Mouse (Mus musculus) forebrain, embryonic 11.5 days (tissue): ENCODE measurements around the gene Lsp1. TPM values are rescaled to one million over a fixed set of nuclear protein-coding genes. Genes with fewer than 3 reads are reported as not detected.

Experiments
- ATAC-seq: fragments of 200-750 bp; cut with Nextera tagmentation; replicated peaks from 2 replicates; pipeline ENCODE4 v1.8.0; 2017; ENCODE audit warnings: moderate TSS enrichment; ENCODE audit not compliant: low FRiP score
- DNase-seq: peaks from one replicate; pipeline ENCODE4 v3.0.0-alpha.2; 2017; ENCODE audit warnings: low spot score
- H3K27ac ChIP-seq: fragments of 300-500 bp; sonication (generic); 2 replicates; pipeline ENCODE4 v1.5.1; 2014; ENCODE audit warnings: low read depth, low read length
- H3K27me3 ChIP-seq: fragments of 300-500 bp; sonication (generic); 2 replicates; pipeline ENCODE4 v1.6.1; 2014; ENCODE audit warnings: mild to moderate bottlenecking, low read length, mixed read lengths; ENCODE audit not compliant: control insufficient read depth, insufficient read depth
- H3K36me3 ChIP-seq: fragments of 300-500 bp; sonication (generic); 2 replicates; pipeline ENCODE4 v1.6.1; 2014; ENCODE audit warnings: mild to moderate bottlenecking, low read length, moderate library complexity, mixed read lengths; ENCODE audit not compliant: control insufficient read depth, insufficient read depth
- H3K4me1 ChIP-seq: fragments of 300-500 bp; sonication (generic); replicated peaks from 2 replicates; pipeline ENCODE4 v1.6.1; 2014; ENCODE audit warnings: low read length, mixed read lengths; ENCODE audit not compliant: control insufficient read depth, insufficient read depth
- H3K4me2 ChIP-seq: fragments of 300-500 bp; sonication (generic); 2 replicates; pipeline ENCODE4 v1.6.1; 2014; ENCODE audit warnings: low read depth, mild to moderate bottlenecking, low read length, moderate library complexity, mixed read lengths; ENCODE audit not compliant: severe bottlenecking
- H3K4me3 ChIP-seq: fragments of 300-500 bp; sonication (generic); 2 replicates; pipeline ENCODE4 v1.5.1; 2014; ENCODE audit warnings: low read depth, low read length
- H3K9ac ChIP-seq: fragments of 300-500 bp; sonication (generic); 2 replicates; pipeline ENCODE4 v1.6.1; 2014; ENCODE audit warnings: low read length
- H3K9me3 ChIP-seq: fragments of 300-500 bp; sonication (generic); 2 replicates; pipeline ENCODE4 v1.6.1; 2016; ENCODE audit warnings: low read length, mixed read lengths; ENCODE audit not compliant: control insufficient read depth
- WGBS: fragments of 180-500 bp; shearing (Covaris S2); extraction: QIAGEN DNeasy Blood & Tissue Kit; methylation state at CpG from one replicate; pipeline ENCODE4 v1.1.7; 2014; 5-methylcytosine and 5-hydroxymethylcytosine counted together
- polyA plus RNA-seq: library from polyadenylated mRNA; unstranded; fragments of >200 nt; fragmentation: Nextera tagmentation; extraction: Ambion mirVana; gene quantifications from 2 replicates; pipeline ENCODE4 v1.2.1, GENCODE M21; 2014

Gene Lsp1
- polyA plus RNA-seq, 1 experiment from 2014 or later: 9.8 TPM

DNA sequence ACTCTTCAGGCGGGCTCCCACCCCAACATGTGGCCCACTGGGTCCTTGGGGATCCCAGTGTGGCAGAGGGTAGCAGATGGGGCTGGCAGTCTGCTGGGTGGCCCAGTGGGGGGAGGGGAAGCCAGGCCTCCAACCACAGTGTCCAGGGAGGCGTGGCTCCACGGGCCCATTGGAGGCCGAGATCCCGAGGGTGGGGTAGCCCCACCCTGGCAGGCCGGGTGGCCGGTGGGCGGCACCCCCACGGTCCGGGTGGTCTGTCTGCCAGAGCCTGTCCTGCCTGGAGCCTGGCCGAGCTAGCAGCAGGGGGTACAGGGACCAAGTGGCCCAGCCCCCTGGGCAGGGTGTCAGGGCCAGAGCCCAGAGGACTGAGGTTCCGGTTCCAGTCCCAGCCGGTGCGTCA lies 14.2 kb downstream of the Lsp1 start:
- no peaks in the 10 kb centered on the region for H3K27me3 ChIP-seq
- peak; percentile 44 for DNase-seq
- H3K4me3 ChIP-seq: no peak overlapping the region
- ATAC-seq: no peak
- H3K4me2 ChIP-seq: no peak overlapping the region
- no peaks in the 10 kb centered on the region for H3K36me3 ChIP-seq
- no peak overlapping the region for H3K9ac ChIP-seq
- no peaks in the 10 kb centered on the region for H3K9me3 ChIP-seq
- WGBS: 86% methylated on average over 14 of the region's 14 CpGs
- H3K4me1 ChIP-seq: peaks cover 11% of the 10 kb centered on the region; the same call in 1 of the 2 replicates
- no peak overlapping the region for H3K27ac ChIP-seq

DNA sequence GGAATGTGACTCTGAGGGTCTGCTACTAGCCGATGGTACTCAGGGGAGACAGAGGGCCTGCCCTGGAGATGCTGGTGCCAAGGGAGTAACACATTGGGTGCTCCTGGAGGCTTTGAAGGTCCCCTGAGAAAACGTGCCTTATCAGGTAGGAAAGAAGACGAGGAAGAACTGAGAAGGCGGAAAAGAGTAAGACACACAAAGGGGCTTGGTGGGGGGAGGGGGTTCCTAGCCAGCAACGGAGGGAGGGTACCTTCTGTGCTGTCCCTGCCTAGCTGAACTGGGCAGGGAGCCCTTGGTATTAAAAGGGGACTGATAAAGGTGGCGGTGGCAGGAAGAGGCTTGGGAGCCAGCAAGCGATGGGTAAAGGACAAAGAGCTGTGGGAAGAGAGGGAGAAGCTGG lies 15.0 kb downstream of the Lsp1 start:
- Histone ChIP-seq H3K27ac (no peak overlapping the region), H3K4me1 (peaks cover 11% of the 10 kb centered on the region; the same call in 1 of the 2 replicates), H3K9ac (no peak overlapping the region), H3K4me2 (no peak overlapping the region), H3K36me3 (no peaks in the 10 kb centered on the region), H3K9me3 (no peaks in the 10 kb centered on the region), H3K27me3 (no peaks in the 10 kb centered on the region), H3K4me3 (no peak overlapping the region)
- DNase-seq: peak; percentile 38
- no peak for ATAC-seq
- 62% methylated on average over 7 of the region's 7 CpGs for WGBS

DNA sequence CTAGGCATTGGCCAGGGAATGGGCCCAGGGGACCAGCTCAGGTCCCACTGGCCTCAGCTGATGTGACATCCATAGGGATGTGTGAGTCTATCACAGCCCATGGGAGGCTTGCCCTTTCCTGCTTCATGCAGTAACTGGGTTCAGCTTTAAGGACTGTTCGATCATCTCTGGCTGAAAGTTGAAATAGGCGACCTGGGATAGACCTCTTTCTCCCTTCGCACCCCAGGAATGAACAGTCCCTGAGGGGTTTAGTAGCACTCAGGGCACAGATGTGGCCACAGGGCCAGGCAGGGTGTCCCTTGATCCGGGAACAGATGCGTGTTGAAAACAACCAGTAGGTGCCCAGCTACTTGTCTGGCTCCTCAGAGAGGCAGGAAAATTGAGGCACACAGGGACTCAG lies 15.7 kb downstream of the Lsp1 start:
- Histone ChIP-seq H3K27ac (no peak overlapping the region), H3K9me3 (no peaks in the 10 kb centered on the region), H3K9ac (no peak overlapping the region), H3K4me3 (no peak overlapping the region), H3K36me3 (no peaks in the 10 kb centered on the region), H3K4me1 (peaks cover 8% of the 10 kb centered on the region; the same call in 1 of the 2 replicates), H3K27me3 (no peaks in the 10 kb centered on the region), H3K4me2 (no peak overlapping the region)
- DNase-seq (no peak), ATAC-seq (no peak)
- 83% methylated on average over 5 of the region's 5 CpGs for WGBS

DNA sequence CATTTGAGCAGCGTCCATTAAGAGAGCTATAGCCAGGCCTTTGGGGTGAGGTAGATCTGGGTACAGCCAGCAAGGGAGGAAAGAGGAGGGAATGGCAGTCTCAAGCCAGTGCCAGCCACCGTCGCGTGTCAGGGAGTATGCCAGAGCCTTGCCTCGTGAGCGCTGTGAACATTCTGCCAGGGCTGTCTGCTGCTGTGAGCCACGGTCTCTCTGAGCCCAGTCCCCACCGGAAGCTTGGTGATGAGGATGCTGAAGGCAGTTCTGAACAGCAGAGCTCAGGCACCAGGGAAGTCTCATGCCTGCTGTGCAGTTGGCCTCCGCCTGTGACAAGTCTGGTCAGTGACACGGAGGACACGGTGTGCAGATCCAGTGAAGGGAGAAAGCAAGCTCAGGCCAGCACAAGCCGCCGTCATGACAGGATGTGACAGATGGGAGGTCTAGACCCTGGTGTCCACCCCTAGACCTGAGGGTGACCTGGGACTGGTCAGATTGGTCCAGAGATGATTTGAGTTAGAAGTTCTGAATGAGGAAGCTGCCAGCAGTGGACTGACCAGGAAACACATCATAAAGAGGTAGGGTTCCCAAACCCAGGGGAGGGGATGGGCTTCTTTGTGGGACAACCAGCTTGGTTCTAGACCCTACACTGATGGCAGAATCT lies 16.3 kb downstream of the Lsp1 start:
- Histone ChIP-seq H3K9ac (no peak overlapping the region), H3K4me2 (no peak overlapping the region), H3K36me3 (no peaks in the 10 kb centered on the region), H3K4me3 (no peak overlapping the region), H3K27ac (no peak overlapping the region), H3K27me3 (no peaks in the 10 kb centered on the region), H3K9me3 (no peaks in the 10 kb centered on the region), H3K4me1 (peaks cover 10% of the 10 kb centered on the region)
- no peak for ATAC-seq
- 92% methylated on average over 13 of the region's 13 CpGs for WGBS
- DNase-seq: no peak

DNA sequence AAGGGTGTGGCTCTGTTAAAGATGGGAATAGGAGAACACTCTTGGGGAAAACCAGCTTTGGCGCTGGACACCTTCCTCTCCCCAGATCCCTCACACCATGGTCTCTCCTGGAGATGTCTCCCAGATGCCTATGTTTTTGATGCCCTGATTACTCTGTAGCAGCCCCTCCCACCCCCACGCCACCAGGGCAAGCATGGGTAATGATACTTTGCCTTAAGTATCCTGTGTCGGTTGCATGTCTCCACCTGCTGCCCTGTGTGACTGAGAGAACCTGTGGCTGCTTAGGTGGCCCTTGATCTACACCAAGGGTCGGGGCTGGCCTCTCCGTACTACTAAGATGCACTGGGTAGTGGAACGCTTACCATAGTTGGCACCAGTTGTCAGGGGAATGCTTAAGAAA lies 17.4 kb downstream of the Lsp1 start:
- Histone ChIP-seq H3K4me1 (peaks cover 16% of the 10 kb centered on the region), H3K4me3 (no peak overlapping the region), H3K9me3 (no peaks in the 10 kb centered on the region), H3K36me3 (no peaks in the 10 kb centered on the region), H3K27me3 (no peaks in the 10 kb centered on the region), H3K4me2 (no peak overlapping the region), H3K27ac (no peak overlapping the region), H3K9ac (no peak overlapping the region)
- ATAC-seq: no peak
- no peak for DNase-seq
- WGBS: 90% methylated on average over 6 of the region's 6 CpGs

DNA sequence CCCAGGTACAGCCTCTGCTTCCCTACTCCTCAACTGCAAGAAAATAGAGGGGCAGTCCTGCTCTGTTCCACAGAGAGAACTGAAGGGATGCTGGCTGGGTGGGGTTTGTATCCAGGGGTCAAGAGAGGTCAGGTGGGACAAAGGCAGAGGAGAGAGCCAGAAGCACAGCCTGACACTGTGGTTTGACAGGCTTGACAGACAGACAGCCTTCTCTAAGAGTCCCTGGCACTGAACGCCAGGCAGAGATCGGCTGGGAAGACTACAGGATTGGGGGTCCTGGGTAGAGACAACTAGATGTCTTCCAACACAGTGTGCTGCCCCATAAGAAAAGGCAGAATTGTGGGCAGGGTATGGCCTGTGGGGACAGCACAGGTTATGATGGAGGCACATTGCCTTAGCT lies 18.0 kb downstream of the Lsp1 start:
- Histone ChIP-seq H3K4me3 (no peak overlapping the region), H3K36me3 (no peaks in the 10 kb centered on the region), H3K27me3 (no peaks in the 10 kb centered on the region), H3K4me2 (no peak overlapping the region), H3K4me1 (peaks cover 18% of the 10 kb centered on the region), H3K9me3 (no peaks in the 10 kb centered on the region), H3K9ac (no peak overlapping the region), H3K27ac (no peak overlapping the region)
- DNase-seq (no peak), ATAC-seq (no peak)
- WGBS: 48% methylated on average over 2 of the region's 2 CpGs

DNA sequence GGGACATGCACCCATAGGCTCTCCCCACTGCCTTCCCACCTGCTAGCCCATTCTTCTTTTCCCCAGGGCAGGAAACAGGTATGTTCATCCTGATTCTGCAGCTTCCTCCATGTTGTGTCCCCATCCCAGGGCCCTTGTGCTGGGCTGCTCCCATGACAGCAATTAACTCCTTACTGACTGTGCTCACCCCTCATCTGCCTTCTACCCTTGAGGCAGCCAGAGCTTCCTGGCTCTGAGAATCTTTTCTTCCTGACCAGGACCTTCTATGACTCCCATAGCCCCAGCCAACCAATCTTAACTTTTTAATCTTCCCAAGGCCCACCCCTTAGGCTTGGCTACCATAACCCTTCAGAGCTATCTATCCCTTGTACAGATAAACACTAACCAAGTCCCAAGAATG lies 18.7 kb downstream of the Lsp1 start:
- no peak for DNase-seq
- Histone ChIP-seq H3K9me3 (no peaks in the 10 kb centered on the region), H3K4me1 (peaks cover 18% of the 10 kb centered on the region), H3K4me2 (no peak overlapping the region), H3K4me3 (no peak overlapping the region), H3K27me3 (no peaks in the 10 kb centered on the region), H3K9ac (no peak overlapping the region), H3K27ac (no peak overlapping the region), H3K36me3 (no peaks in the 10 kb centered on the region)
- no peak for ATAC-seq

DNA sequence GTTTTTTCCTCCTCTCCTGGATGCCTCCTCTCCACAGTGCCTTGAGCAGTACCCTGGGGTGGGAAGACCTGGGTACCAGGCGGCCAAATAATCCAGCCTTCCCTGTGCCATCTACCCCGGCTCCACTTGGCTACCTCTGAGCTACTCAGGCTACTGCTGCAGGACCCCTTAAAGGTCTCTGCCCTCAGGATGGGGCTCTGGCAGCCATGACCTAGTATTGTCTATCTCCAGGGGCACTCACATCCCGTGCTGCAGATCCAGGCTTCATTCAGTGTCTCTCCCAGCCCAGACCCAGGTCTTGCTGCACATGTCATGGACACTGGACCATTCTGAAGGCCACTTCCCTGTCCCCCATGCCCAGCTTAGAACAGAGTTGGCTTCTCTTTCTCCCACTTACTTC lies 19.3 kb downstream of the Lsp1 start:
- DNase-seq: no peak
- H3K9me3 ChIP-seq: no peaks in the 10 kb centered on the region
- H3K27me3 ChIP-seq: no peaks in the 10 kb centered on the region
- WGBS: 81% methylated on average over 3 of the region's 3 CpGs
- H3K27ac ChIP-seq: no peak overlapping the region
- H3K9ac ChIP-seq: no peak overlapping the region
- no peak for ATAC-seq
- peaks cover 16% of the 10 kb centered on the region for H3K4me1 ChIP-seq
- no peak overlapping the region for H3K4me2 ChIP-seq
- no peak overlapping the region for H3K4me3 ChIP-seq
- no peaks in the 10 kb centered on the region for H3K36me3 ChIP-seq

DNA sequence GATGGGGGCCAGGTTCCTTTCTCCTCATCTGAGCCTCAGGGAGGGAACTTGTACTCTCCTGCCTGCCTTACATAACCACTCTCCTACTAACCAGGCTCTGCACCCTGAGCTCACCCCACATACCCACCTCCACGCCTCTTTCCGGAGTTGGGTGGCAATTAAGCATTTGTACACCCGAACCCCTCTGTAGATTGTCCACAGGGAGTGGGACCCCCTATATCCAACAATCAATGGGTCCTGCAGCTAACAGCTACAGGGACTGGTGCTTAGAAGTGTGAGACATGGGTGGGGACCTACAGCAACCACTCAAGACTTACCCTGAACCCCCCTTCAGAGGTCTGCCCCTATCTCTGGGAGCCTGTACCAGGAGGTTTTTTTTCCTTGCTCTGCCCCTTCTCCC lies 20.1 kb downstream of the Lsp1 start:
- DNase-seq: no peak
- Histone ChIP-seq H3K4me1 (peaks cover 16% of the 10 kb centered on the region), H3K36me3 (no peaks in the 10 kb centered on the region), H3K4me2 (no peak overlapping the region), H3K4me3 (no peak overlapping the region), H3K27ac (no peak overlapping the region), H3K9ac (no peak overlapping the region), H3K27me3 (no peaks in the 10 kb centered on the region), H3K9me3 (no peaks in the 10 kb centered on the region)
- ATAC-seq: 0 out of 2 replicates have a peak, but pooled peaks have one; percentile 7
- 98% methylated on average over 3 of the region's 3 CpGs for WGBS
